ENCODE assay signal across 18 mouse cellular contexts in the genomic region with DNA sequence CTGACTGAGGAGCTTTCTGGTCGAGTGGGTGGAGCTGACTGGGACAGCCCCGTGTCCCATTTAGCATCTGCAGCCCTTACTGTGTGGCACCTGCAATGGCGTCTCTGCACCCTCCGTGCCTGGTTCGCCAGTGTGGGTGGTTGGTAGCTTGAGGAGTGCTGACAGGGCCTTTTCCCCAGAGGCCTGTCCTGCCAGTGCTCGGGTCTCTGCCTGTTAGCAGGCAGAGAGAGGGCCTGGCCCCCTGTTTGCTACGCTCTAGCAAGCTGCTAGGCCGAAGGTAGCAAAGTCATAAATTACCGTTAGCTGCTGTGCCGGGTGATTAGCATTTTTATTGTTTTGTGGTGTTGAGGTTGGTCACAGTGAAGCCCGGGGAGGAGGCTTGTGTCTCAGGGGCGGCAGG. TPM values are rescaled to one million over a fixed set of nuclear protein-coding genes. Genes with fewer than 3 reads are reported as not detected.
DNase-seq lines count a peak whose midpoint lies in the region; ATAC-seq and TF ChIP-seq lines count a peak whose summit lies in the region.
"Had no signal": no experiment of that assay in that cellular context is flagged by ENCODE, and none has a peak within 500 bp of the region (broad histone marks: within the 10 kb centered on the region; RNA-seq: fewer than 3 reads in every experiment).

No protein-coding gene starts in this region.

- H3K9ac ChIP-seq in hindbrain, postnatal 0 days (replicated peaks; ENCODE audit: low read length) = no peak overlapping the region
- H3K9ac ChIP-seq in hindbrain, embryonic 12.5 days = peak overlapping the region; percentile 29
- H3K9ac ChIP-seq in neural tube, embryonic 14.5 days (replicated peaks; ENCODE audit: low read depth, low read length) = peak overlapping the region; percentile 41; the same call in 1 of the 2 replicates
- H3K9ac ChIP-seq: liver, embryonic 13.5 days had no signal

- H3K27me3 ChIP-seq in hindbrain, embryonic 10.5 days (ENCODE audit: insufficient read depth, poor library complexity, severe bottlenecking) = peaks cover 38% of the 10 kb centered on the region
- 0 out of 2 replicates have a peak, but pooled peaks cover 4% of the 10 kb centered on the region for H3K27me3 ChIP-seq in hindbrain, postnatal 0 days (ENCODE audit: insufficient read depth, low read length)
- peaks cover 29% of the 10 kb centered on the region for H3K27me3 ChIP-seq in hindbrain, embryonic 12.5 days
- H3K27me3 ChIP-seq in neural tube, embryonic 14.5 days (ENCODE audit: control insufficient read depth, insufficient read depth, low read length) = no peaks in the 10 kb centered on the region
- H3K27me3 ChIP-seq in heart, embryonic 10.5 days (ENCODE audit: insufficient read depth, poor library complexity, severe bottlenecking) = peaks cover 87% of the 10 kb centered on the region

- H3K4me1 ChIP-seq in hindbrain, embryonic 10.5 days (replicated peaks) = peaks cover 41% of the 10 kb centered on the region
- H3K4me1 ChIP-seq in hindbrain, postnatal 0 days (ENCODE audit: insufficient read depth, low read length) = 0 out of 2 replicates have a peak, but pooled peaks cover 4% of the 10 kb centered on the region
- H3K4me1 ChIP-seq in hindbrain, embryonic 12.5 days = peaks cover 40% of the 10 kb centered on the region
- peaks cover 21% of the 10 kb centered on the region for H3K4me1 ChIP-seq in neural tube, embryonic 14.5 days (ENCODE audit: control insufficient read depth, insufficient read depth, low read length)
- peaks cover 12% of the 10 kb centered on the region for H3K4me1 ChIP-seq in heart, embryonic 10.5 days

- peaks cover 22% of the 10 kb centered on the region for H3K36me3 ChIP-seq in hindbrain, embryonic 10.5 days
- H3K36me3 ChIP-seq in hindbrain, postnatal 0 days (ENCODE audit: insufficient read depth, low read length) = peaks cover 34% of the 10 kb centered on the region
- 0 out of 2 replicates have a peak, but pooled peaks cover 2% of the 10 kb centered on the region for H3K36me3 ChIP-seq in hindbrain, embryonic 12.5 days
- H3K36me3 ChIP-seq in neural tube, embryonic 14.5 days (ENCODE audit: control insufficient read depth, insufficient read depth, low read length) = peaks cover 8% of the 10 kb centered on the region; the same call in 1 of the 2 replicates
- H3K36me3 ChIP-seq in heart, embryonic 10.5 days = peaks cover 8% of the 10 kb centered on the region; the same call in 1 of the 2 replicates

- H3K27ac ChIP-seq in hindbrain, embryonic 10.5 days = peak overlapping the region; percentile 63; the same call in 1 of the 2 replicates
- no peak overlapping the region for H3K27ac ChIP-seq in hindbrain, postnatal 0 days
- peak overlapping the region; percentile 68 for H3K27ac ChIP-seq in hindbrain, embryonic 12.5 days
- no peak overlapping the region for H3K27ac ChIP-seq in neural tube, embryonic 14.5 days (ENCODE audit: low read depth, low read length)
- H3K27ac ChIP-seq in heart, embryonic 10.5 days = no peak overlapping the region
- H3K27ac ChIP-seq: liver, embryonic 13.5 days had no signal

- 31% methylated on average over 12 of the region's 12 CpGs for WGBS in hindbrain, embryonic 10.5 days
- WGBS in hindbrain, postnatal 0 days = 41% methylated on average over 12 of the region's 12 CpGs
- 20% methylated on average over 12 of the region's 12 CpGs for WGBS in hindbrain, embryonic 12.5 days
- WGBS in neural tube, embryonic 14.5 days = 9% methylated on average over 12 of the region's 12 CpGs
- 54% methylated on average over 12 of the region's 12 CpGs for WGBS in heart, embryonic 10.5 days

- no peak for DNase-seq in hindbrain, embryonic 10.5 days (ENCODE audit: low spot score)
- DNase-seq in hindbrain, postnatal 0 days (ENCODE audit: low spot score) = no peak
- peak; percentile 29 to 80 for DNase-seq in kidney, postnatal 25 days
- no peak for DNase-seq in gastrocnemius, postnatal 14 days
- no peak for DNase-seq in adrenal gland, postnatal 4 days (ENCODE audit: low spot score in 2 of 2)
- DNase-seq in heart, embryonic 10.5 days (ENCODE audit: low spot score) = no peak
- DNase-seq: cerebellum, postnatal 10 days; heart, postnatal 36 days; liver, embryonic 13.5 days; retina, postnatal 1 day; thymus, postnatal 4 days had no signal

- no peak overlapping the region for H3K4me2 ChIP-seq in hindbrain, postnatal 0 days (ENCODE audit: low read depth, low read length)
- peak overlapping the region; percentile 17; the same call in 1 of the 2 replicates for H3K4me2 ChIP-seq in hindbrain, embryonic 12.5 days (replicated peaks)
- H3K4me2 ChIP-seq in neural tube, embryonic 14.5 days (ENCODE audit: low read depth, low read length) = no peak overlapping the region
- H3K4me2 ChIP-seq: liver, embryonic 13.5 days had no signal

- H3K9me3 ChIP-seq in hindbrain, embryonic 10.5 days = no peaks in the 10 kb centered on the region
- H3K9me3 ChIP-seq in hindbrain, postnatal 0 days (ENCODE audit: low read length) = no peaks in the 10 kb centered on the region
- H3K9me3 ChIP-seq in hindbrain, embryonic 12.5 days (replicated peaks) = no peaks in the 10 kb centered on the region
- H3K9me3 ChIP-seq in neural tube, embryonic 14.5 days (ENCODE audit: control insufficient read depth, low read length) = no peaks in the 10 kb centered on the region
- no peaks in the 10 kb centered on the region for H3K9me3 ChIP-seq in heart, embryonic 10.5 days
- H3K9me3 ChIP-seq: liver, embryonic 13.5 days had no signal

- ATAC-seq in hindbrain, postnatal 0 days = no peak
- ATAC-seq in hindbrain, embryonic 12.5 days (ENCODE audit: low FRiP score) = peak; percentile 41
- ATAC-seq in neural tube, embryonic 14.5 days (ENCODE audit: low read depth) = 0 out of 2 replicates have a peak, but pooled peaks have one; percentile 18
- ATAC-seq: forebrain, embryonic 16.5 days had no signal

- H3K4me3 ChIP-seq in hindbrain, embryonic 10.5 days = no peak overlapping the region
- no peak overlapping the region for H3K4me3 ChIP-seq in hindbrain, postnatal 0 days (ENCODE audit: low read length)
- no peak overlapping the region for H3K4me3 ChIP-seq in hindbrain, embryonic 12.5 days
- H3K4me3 ChIP-seq in neural tube, embryonic 14.5 days (ENCODE audit: low read depth, low read length) = no peak overlapping the region
- no peak overlapping the region for H3K4me3 ChIP-seq in heart, embryonic 10.5 days
- H3K4me3 ChIP-seq: liver, embryonic 13.5 days had no signal

- no peak for TF ChIP-seq CTCF in hindbrain, postnatal 0 days (IDR thresholded peaks at IDR 0.05; ENCODE audit: low read depth)

- intact Hi-C loops in gastrocnemius, postnatal 14 days (cut with DNase I; ENCODE audit: low total_unique reads) = loop anchor here (5.0 kb wide), 1 partner anchor 168 kb away; no protein-coding TSS in a partner anchor

RNA-seq across cellular contexts. Expression of a gene that starts 13.5 kb away (rescaled TPM):
- not detected in 2 replicates for polyA plus RNA-seq in hindbrain, embryonic 10.5 days (2016; fragmentation: Nextera tagmentation; extraction: Ambion mirVana)
- not detected in 2 replicates for total RNA-seq in hindbrain, postnatal 0 days (2014; rRNA removed)
- not detected in 2 replicates for polyA plus RNA-seq in hindbrain, postnatal 0 days (2015; fragmentation: Nextera tagmentation; extraction: Ambion mirVana)
- not detected in 2 replicates for polyA plus RNA-seq in hindbrain, embryonic 12.5 days (2016; fragmentation: Nextera tagmentation; extraction: Ambion mirVana)
- not detected in 2 replicates for polyA plus RNA-seq in neural tube, embryonic 14.5 days (2014; fragmentation: Nextera tagmentation; extraction: Ambion mirVana)
- not detected for total RNA-seq in gastrocnemius, postnatal 14 days (2021)
- not detected for total RNA-seq in adrenal gland, postnatal 4 days (2021)
- not detected in 2 replicates for polyA plus RNA-seq in heart, embryonic 10.5 days (2016; fragmentation: Nextera tagmentation; extraction: Ambion mirVana)
- total RNA-seq: heart, postnatal 36 days; megakaryocyte, adult 5-6 weeks had no signal
- polyA plus RNA-seq: forebrain, embryonic 16.5 days; gonadal fat pad, adult 2 months; liver, embryonic 13.5 days; stomach, embryonic 14.5 days had no signal

RNA-seq across cellular contexts. Expression of a gene that starts 17.1 kb away (rescaled TPM):
- polyA plus RNA-seq in hindbrain, embryonic 10.5 days (2016; fragmentation: Nextera tagmentation; extraction: Ambion mirVana) = 22.5 and 26.3 TPM in 2 replicates
- 30.0 and 43.3 TPM in 2 replicates for total RNA-seq in hindbrain, postnatal 0 days (2014; rRNA removed)
- 26.6 and 27.6 TPM in 2 replicates for polyA plus RNA-seq in hindbrain, postnatal 0 days (2015; fragmentation: Nextera tagmentation; extraction: Ambion mirVana)
- 20.6 and 21.4 TPM in 2 replicates for polyA plus RNA-seq in hindbrain, embryonic 12.5 days (2016; fragmentation: Nextera tagmentation; extraction: Ambion mirVana)
- 13.5 and 21.7 TPM in 2 replicates for polyA plus RNA-seq in neural tube, embryonic 14.5 days (2014; fragmentation: Nextera tagmentation; extraction: Ambion mirVana)
- 10 to 100 TPM; 45.0 to 47.7 TPM for total RNA-seq in gastrocnemius, postnatal 14 days (2021)
- 10 to 100 TPM; 41.8 to 43.4 TPM for total RNA-seq in adrenal gland, postnatal 4 days (2021)
- polyA plus RNA-seq in heart, embryonic 10.5 days (2016; fragmentation: Nextera tagmentation; extraction: Ambion mirVana) = 28.0 and 28.3 TPM in 2 replicates

RNA-seq across cellular contexts. Expression of a gene that starts 36.8 kb away (rescaled TPM):
- polyA plus RNA-seq in hindbrain, embryonic 10.5 days (2016; fragmentation: Nextera tagmentation; extraction: Ambion mirVana) = not detected in 2 replicates
- total RNA-seq in hindbrain, postnatal 0 days (2014; rRNA removed) = not detected in 2 replicates
- not detected in 2 replicates for polyA plus RNA-seq in hindbrain, postnatal 0 days (2015; fragmentation: Nextera tagmentation; extraction: Ambion mirVana)
- not detected in 2 replicates for polyA plus RNA-seq in hindbrain, embryonic 12.5 days (2016; fragmentation: Nextera tagmentation; extraction: Ambion mirVana)
- polyA plus RNA-seq in neural tube, embryonic 14.5 days (2014; fragmentation: Nextera tagmentation; extraction: Ambion mirVana) = not detected in 2 replicates
- total RNA-seq in gastrocnemius, postnatal 14 days (2021) = not detected
- total RNA-seq in adrenal gland, postnatal 4 days (2021) = not detected
- not detected in 2 replicates for polyA plus RNA-seq in heart, embryonic 10.5 days (2016; fragmentation: Nextera tagmentation; extraction: Ambion mirVana)
- total RNA-seq: heart, postnatal 36 days; megakaryocyte, adult 5-6 weeks had no signal
- polyA plus RNA-seq: brain, embryonic 14.5 days; forebrain, embryonic 16.5 days; gonadal fat pad, adult 2 months; liver, embryonic 13.5 days; stomach, embryonic 14.5 days had no signal

Comparison
In these comparisons a context has a peak if more than half of its experiments do, and no peak if none do; other contexts are left out.
1. H3K27ac ChIP-seq: peak in hindbrain, embryonic 10.5 days (single experiment) and hindbrain, embryonic 12.5 days (single experiment); none in hindbrain, postnatal 0 days (single experiment), neural tube, embryonic 14.5 days (single experiment) and heart, embryonic 10.5 days (single experiment).
2. DNase-seq: peak in kidney, postnatal 25 days (2 of 2); none in hindbrain, embryonic 10.5 days (single experiment), hindbrain, postnatal 0 days (single experiment), gastrocnemius, postnatal 14 days (single experiment), adrenal gland, postnatal 4 days (0 of 2) and heart, embryonic 10.5 days (single experiment).